Mouse (Mus musculus) heart, embryonic 14.5 days (tissue): ENCODE measurements around the gene 4930444G20Rik. TPM values are rescaled to one million over a fixed set of nuclear protein-coding genes. Genes with fewer than 3 reads are reported as not detected.
"Not testable (repeated sequence)": the region's sequence is repeated elsewhere in the genome, so short reads cannot be mapped to it uniquely, and the experiment has no call there.

Source experiments
- ATAC-seq: fragments of 200-750 bp; cut with Nextera tagmentation; 2 replicates; pipeline ENCODE4 v1.8.0; 2017; ENCODE audit warnings: low read depth, moderate TSS enrichment; ENCODE audit not compliant: insufficient number of reproducible peaks, insufficient read depth, low FRiP score
- H3K27ac ChIP-seq, 2 experiments: fragments of 200-500 bp in 1 of 2; fragments of 300-500 bp in 1 of 2; sonication (generic) in 1 of 2; replicated peaks in 1 of 2; 2 replicates each; pipeline ENCODE4 v1.5.1; 2012 to 2014; ENCODE audit warnings: low read depth in 2 of 2, low read length in 2 of 2, control low read depth in 1 of 2, mild to moderate bottlenecking in 1 of 2, mixed read lengths in 1 of 2; ENCODE audit not compliant: control insufficient read depth in 1 of 2, insufficient read depth in 1 of 2
- H3K27me3 ChIP-seq: fragments of 300-500 bp; sonication (generic); 2 replicates; pipeline ENCODE4 v1.6.1; 2014; ENCODE audit warnings: mild to moderate bottlenecking, low read length, control low read depth; ENCODE audit not compliant: control insufficient read depth, insufficient read depth
- H3K36me3 ChIP-seq: fragments of 300-500 bp; sonication (generic); 2 replicates; pipeline ENCODE4 v1.6.1; 2014; ENCODE audit warnings: mild to moderate bottlenecking, control low read depth, low read length, mixed read lengths; ENCODE audit not compliant: control insufficient read depth, insufficient read depth
- H3K4me1 ChIP-seq, 2 experiments: fragments of 200-500 bp in 1 of 2; fragments of 300-500 bp in 1 of 2; sonication (generic) in 1 of 2; 2 replicates each; pipeline ENCODE4 v1.6.1; 2012 to 2014; ENCODE audit warnings: low read length in 2 of 2, control low read depth in 1 of 2, mixed read lengths in 1 of 2; ENCODE audit not compliant: control insufficient read depth in 2 of 2, insufficient read depth in 2 of 2
- H3K4me2 ChIP-seq: fragments of 300-500 bp; sonication (generic); 2 replicates; pipeline ENCODE4 v1.6.1; 2014; ENCODE audit warnings: mild to moderate bottlenecking, low read length
- H3K4me3 ChIP-seq, 2 experiments: fragments of 200-500 bp in 1 of 2; fragments of 300-500 bp in 1 of 2; sonication (generic) in 1 of 2; 2 replicates each; pipeline ENCODE4 v1.5.1; 2012 to 2014; ENCODE audit warnings: low read length in 2 of 2, mild to moderate bottlenecking in 2 of 2, control low read depth in 1 of 2, low read depth in 1 of 2, moderate library complexity in 1 of 2; ENCODE audit not compliant: control insufficient read depth in 1 of 2, insufficient read depth in 1 of 2
- H3K9ac ChIP-seq: fragments of 300-500 bp; sonication (generic); 2 replicates; pipeline ENCODE4 v1.6.1; 2014; ENCODE audit warnings: mild to moderate bottlenecking, low read length
- H3K9me3 ChIP-seq: fragments of 300-500 bp; sonication (generic); 2 replicates; pipeline ENCODE4 v1.6.1; 2016; ENCODE audit warnings: low read length, control low read depth; ENCODE audit not compliant: control insufficient read depth
- WGBS: fragments of 180-500 bp; shearing (Covaris S2); extraction: QIAGEN DNeasy Blood & Tissue Kit; methylation state at CpG from one replicate; pipeline ENCODE4 v1.1.7; 2014; 5-methylcytosine and 5-hydroxymethylcytosine counted together
- polyA plus RNA-seq: library from polyadenylated mRNA; unstranded; fragments of >200 nt; fragmentation: Nextera tagmentation; extraction: Ambion mirVana; gene quantifications from 2 replicates; pipeline ENCODE4 v1.2.1, GENCODE M21; 2014

4930444G20Rik gene
- polyA plus RNA-seq = not detected in 2 replicates

DNA sequence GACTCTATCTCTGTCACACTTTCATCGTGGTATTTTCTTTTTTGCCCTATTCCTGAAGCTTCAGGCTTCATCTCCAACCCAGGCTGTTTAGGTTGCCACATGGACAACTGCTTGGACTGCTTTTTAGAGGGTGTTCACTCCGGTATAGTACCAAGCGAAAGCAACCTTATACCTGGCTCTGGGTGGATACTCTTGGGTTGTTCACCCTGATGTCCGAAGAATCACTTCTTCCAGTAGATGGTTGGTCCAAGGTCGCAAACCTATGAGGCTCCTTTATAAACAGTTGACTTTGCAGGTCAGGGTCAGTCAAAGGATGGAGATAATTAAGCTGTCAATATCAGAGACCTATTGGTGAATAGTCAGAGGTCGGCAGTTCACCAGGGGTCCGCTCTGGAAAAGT, at the start of gene 4930444G20Rik:
4930444G20Rik (minus strand) TSS at position 101 of the 400 bp plus-strand sequence.
- H3K9ac ChIP-seq, H3K9me3 ChIP-seq, H3K4me1 ChIP-seq, H3K27me3 ChIP-seq, H3K4me3 ChIP-seq, H3K4me2 ChIP-seq, H3K36me3 ChIP-seq, ATAC-seq, H3K27ac ChIP-seq: not testable (repeated sequence)
- 83% methylated on average over 7 of the region's 7 CpGs for WGBS

DNA sequence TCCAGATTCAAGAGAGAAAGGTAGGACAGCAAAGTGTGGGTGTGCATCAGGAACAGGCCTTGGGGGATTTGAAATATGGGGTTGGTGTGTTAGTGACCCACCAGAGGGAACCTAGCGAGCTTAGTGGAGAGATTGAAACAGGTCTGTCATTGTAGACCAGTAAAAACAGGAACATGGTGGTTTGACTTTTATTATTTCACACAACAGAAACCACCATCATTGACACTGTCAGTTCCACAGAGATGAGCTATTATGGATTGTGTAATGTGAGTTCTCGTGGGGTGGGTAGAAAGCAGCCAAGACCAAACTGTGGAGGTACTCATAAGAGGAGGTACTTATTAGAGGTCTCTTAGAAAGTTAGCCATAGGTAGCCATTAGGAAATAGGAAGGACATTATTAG, 6.7 kb upstream of the 4930444G20Rik start:
- Histone ChIP-seq H3K27me3 (no peaks in the 10 kb centered on the region), H3K4me1 (no peaks in the 10 kb centered on the region), H3K9ac (no peak overlapping the region), H3K4me3 (no peak overlapping the region), H3K4me2 (no peak overlapping the region), H3K9me3 (no peaks in the 10 kb centered on the region), H3K27ac (no peak overlapping the region), H3K36me3 (no peaks in the 10 kb centered on the region)
- ATAC-seq = no peak
- 75% methylated on average over 2 of the region's 2 CpGs for WGBS

DNA sequence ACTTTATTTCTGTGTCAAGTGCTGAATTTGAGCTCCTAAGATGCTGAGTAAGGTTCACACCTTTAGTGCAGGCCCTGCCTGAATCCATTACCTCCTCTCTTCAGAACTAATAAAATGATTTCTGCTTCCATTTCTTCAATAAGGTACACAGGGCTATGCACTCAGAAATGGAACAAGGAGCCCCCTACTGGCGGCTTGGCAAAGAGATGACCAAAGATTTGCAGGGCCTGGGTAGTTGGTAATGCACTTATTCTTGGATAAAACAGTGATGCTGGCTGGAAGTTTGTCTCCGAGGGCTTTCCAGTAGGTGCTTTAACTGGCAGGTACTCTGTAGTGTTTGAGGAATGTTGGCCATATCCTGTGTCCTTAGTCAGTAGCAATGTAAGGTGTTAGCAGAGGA, 4.9 kb upstream of the 4930444G20Rik start:
- Histone ChIP-seq H3K4me1 (no peaks in the 10 kb centered on the region), H3K4me3 (no peak overlapping the region), H3K27ac (no peak overlapping the region), H3K4me2 (no peak overlapping the region), H3K27me3 (no peaks in the 10 kb centered on the region), H3K9ac (no peak overlapping the region), H3K9me3 (no peaks in the 10 kb centered on the region), H3K36me3 (no peaks in the 10 kb centered on the region)
- WGBS = 55% methylated on average over 2 of the region's 2 CpGs
- no peak for ATAC-seq

GRCm38 (mm10) chr10:22070576-22070975, 2.7 kb upstream of the 4930444G20Rik start:
- Histone ChIP-seq H3K27me3 (no peaks in the 10 kb centered on the region), H3K4me2 (no peak overlapping the region), H3K4me3 (no peak overlapping the region), H3K9me3 (no peaks in the 10 kb centered on the region), H3K4me1 (no peaks in the 10 kb centered on the region), H3K9ac (no peak overlapping the region), H3K27ac (no peak overlapping the region), H3K36me3 (no peaks in the 10 kb centered on the region)
- ATAC-seq = no peak
- 52% methylated on average over 4 of the region's 4 CpGs for WGBS

DNA sequence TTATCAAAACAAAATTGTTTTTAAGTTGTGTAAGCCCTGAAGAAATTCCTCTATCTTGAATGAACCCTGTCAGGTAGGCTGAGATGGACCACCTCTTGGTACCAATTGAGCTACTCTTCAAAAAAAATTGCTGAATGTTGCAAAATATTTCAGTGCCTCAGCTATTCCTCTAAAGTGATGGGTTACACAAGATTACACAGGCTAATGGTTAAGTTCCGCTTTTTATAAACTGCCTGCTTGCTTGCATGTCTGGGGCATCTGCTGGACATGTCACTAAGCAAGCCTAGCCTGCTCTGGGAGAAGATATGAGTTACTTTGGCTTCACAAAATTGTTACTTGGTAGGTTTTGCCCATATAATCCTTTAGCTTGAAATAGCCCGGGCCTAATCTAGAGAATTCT, 2.3 kb upstream of the 4930444G20Rik start:
- Histone ChIP-seq H3K36me3 (no peaks in the 10 kb centered on the region), H3K27me3 (no peaks in the 10 kb centered on the region), H3K9ac (no peak overlapping the region), H3K4me2 (no peak overlapping the region), H3K4me3 (no peak overlapping the region), H3K4me1 (no peaks in the 10 kb centered on the region), H3K9me3 (no peaks in the 10 kb centered on the region), H3K27ac (no peak overlapping the region)
- no peak for ATAC-seq
- 85% methylated on average over 2 of the region's 2 CpGs for WGBS

GRCm38 (mm10) chr10:22059415-22059814, 8.5 kb downstream of the 4930444G20Rik start:
- no peaks in the 10 kb centered on the region; a peak in 2 of 4 replicates for H3K4me1 ChIP-seq
- no peak overlapping the region for H3K27ac ChIP-seq
- 80% methylated on average over 2 of the region's 2 CpGs for WGBS
- no peak overlapping the region for H3K9ac ChIP-seq
- no peaks in the 10 kb centered on the region for H3K27me3 ChIP-seq
- H3K4me3 ChIP-seq = no peak overlapping the region
- peak overlapping the region; percentile 92 for H3K4me2 ChIP-seq
- no peaks in the 10 kb centered on the region for H3K9me3 ChIP-seq
- no peak for ATAC-seq
- no peaks in the 10 kb centered on the region for H3K36me3 ChIP-seq

DNA sequence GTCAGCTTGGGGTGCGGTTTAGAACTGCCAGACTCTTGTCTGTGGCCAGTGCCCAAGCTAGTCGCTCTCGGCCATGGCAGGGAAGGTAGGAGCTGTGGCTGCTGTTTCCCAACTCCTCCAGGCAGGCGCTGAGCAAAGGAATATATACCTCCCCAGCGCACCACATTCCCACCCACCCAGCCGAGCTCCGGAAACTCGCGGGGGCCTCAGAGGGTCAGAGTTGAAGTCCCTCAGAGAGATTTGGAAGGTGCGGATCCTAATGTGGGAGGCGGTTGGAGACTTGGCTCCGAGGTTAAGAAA, 8.9 kb downstream of the 4930444G20Rik start:
- Histone ChIP-seq H3K36me3 (no peaks in the 10 kb centered on the region), H3K9me3 (no peaks in the 10 kb centered on the region), H3K27ac (no peak overlapping the region), H3K4me1 (no peaks in the 10 kb centered on the region; a peak in 2 of 4 replicates), H3K4me2 (peak overlapping the region; percentile 92), H3K4me3 (peak overlapping the region; percentile 53), H3K9ac (peak overlapping the region; percentile 64), H3K27me3 (no peaks in the 10 kb centered on the region)
- no peak for ATAC-seq
- 17% methylated on average over 12 of the region's 12 CpGs for WGBS

DNA sequence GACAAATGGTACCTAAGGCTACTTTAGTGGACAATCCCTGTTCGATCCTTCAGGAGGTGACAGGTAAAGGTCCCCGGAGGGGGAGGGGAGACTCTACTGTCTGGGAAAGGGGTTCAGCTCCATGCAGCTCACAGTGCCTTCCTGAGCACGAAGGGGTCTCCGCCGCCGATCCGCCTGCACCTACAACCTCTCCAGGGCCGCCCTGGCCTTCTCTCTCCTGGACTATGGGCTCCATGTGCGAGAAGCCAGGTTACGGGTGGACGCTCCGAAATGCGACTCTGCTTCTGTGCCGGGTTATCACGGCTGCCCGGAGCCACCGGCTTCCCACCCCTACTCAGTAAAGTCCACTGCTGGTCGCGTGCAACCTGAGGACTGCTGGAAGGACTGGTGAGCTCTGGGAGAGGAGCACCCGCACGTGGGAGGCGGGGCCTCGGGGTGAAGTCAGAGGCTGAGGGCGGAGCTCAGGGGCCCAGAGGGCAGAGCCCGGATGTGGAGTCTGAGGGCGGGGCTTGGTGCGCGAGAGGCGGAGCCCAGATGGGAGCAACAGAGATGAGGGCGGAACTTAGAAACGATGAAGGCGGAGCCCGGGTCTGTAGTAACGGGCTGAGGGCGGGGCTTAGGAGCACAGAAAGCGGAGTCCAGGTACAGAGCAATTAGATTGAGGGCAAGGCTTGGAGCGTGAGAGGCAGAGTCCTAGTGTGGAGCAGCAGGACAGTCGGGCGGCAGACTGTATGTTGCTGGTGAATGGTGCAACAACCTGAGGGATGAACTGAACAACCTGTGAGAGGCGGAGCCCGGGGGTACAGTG, 9.5 kb downstream of the 4930444G20Rik start:
- Histone ChIP-seq H3K4me3 (peak overlapping the region; percentile 53), H3K27ac (no peak overlapping the region), H3K4me1 (no peaks in the 10 kb centered on the region; a peak in 2 of 4 replicates), H3K4me2 (peak overlapping the region; percentile 92), H3K9me3 (no peaks in the 10 kb centered on the region), H3K36me3 (no peaks in the 10 kb centered on the region), H3K9ac (peak overlapping the region; percentile 68), H3K27me3 (no peaks in the 10 kb centered on the region)
- WGBS = 7% methylated on average over 41 of the region's 41 CpGs
- ATAC-seq = peak; percentile 98
